Mouse (Mus musculus): Measurements from ENCODE around the gene Tiam2. TPM values are rescaled to one million over a fixed set of nuclear protein-coding genes. Genes with fewer than 3 reads are reported as not detected.

The Tiam2 gene
- polyA plus RNA-seq, 1 experiment from 2014 or later = 2.8 TPM

DNA sequence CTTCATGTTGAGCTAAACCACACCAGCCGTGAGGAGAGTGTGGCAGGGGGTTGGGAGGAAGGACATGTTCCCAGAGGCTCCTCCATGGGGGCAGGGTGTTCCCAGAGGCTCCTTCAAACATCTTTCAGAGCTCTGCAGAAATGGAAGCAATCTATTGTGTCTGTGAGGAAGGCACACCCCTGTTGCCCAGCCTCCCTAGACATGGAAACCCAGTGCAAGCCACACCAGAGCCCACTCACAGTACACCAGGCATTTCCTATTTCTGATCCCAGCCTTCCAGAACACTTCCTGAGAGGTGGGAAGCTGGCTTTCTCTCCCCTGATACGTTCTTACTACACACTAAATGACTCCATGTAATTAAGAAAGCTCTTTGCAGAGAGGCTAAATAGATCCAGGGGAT is 20.4 kb upstream of the Tiam2 start:
- no peak for DNase-seq (ENCODE audit: low spot score)
- H3K4me3 ChIP-seq (ENCODE audit: low read depth, low read length) = no peak overlapping the region
- no peak overlapping the region for H3K27ac ChIP-seq (ENCODE audit: low read depth, low read length)
- H3K4me1 ChIP-seq (replicated peaks; ENCODE audit: control insufficient read depth, insufficient read depth, low read length) = no peaks in the 10 kb centered on the region
- no peaks in the 10 kb centered on the region for H3K27me3 ChIP-seq (replicated peaks; ENCODE audit: control insufficient read depth, insufficient read depth, low read length)
- no peak overlapping the region for H3K4me2 ChIP-seq
- no peaks in the 10 kb centered on the region for H3K9me3 ChIP-seq (ENCODE audit: control insufficient read depth, low read length)
- no peak overlapping the region for H3K9ac ChIP-seq (ENCODE audit: low read depth, low read length)
- no peak for ATAC-seq (replicated peaks; ENCODE audit: low FRiP score)
- WGBS = 43% methylated on average over 2 of the region's 2 CpGs
- no peaks in the 10 kb centered on the region for H3K36me3 ChIP-seq (ENCODE audit: control insufficient read depth, insufficient read depth, low read length)

DNA sequence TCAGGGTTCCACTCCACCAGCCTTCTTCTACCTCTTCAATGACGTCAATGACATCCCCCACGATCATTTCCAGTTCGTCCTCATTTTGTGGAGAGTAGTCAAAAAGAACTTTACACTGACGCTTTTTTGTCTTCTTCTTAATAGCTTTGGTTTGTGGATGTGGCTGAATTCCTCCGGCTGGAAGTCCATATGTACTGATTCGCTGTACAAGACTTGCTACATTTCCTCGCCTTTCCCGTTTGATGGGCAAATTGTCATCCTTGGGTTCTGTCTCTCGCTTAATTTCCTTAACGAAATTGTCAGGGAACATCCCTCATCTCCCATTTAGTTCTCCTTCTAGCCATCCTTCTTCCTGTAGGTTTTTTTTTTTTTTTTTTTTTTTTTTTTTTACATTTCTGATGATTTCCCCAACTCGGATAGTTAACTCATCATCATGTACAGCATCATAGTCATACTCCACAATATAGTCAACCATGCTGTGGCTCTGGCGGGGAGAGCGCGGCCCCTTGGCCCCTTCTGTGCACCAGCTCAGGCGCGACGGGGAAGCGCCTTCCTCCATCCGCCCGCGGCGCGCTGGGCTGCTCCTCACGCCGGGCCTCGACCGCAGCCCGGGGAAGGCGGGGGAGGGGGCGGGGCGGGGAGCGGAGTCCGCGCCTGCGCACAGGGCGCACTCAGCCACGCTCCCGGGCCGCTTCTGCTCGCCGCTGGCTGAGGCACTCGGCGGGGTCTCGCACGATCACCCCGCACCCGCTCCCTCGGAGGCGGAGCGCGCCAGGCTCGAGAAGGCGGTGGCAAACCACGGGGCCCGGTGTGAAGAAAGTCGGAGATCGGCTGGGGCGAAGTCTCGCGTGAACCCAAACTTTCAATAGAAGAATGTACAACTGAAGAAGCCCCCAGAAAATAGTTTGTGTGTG is 12.4 kb upstream of the Tiam2 start:
- peak; percentile 97 for ATAC-seq (replicated peaks; ENCODE audit: low FRiP score)
- Histone ChIP-seq H3K4me3 (ENCODE audit: low read depth, low read length) (peak overlapping the region; percentile 43), H3K9ac (ENCODE audit: low read depth, low read length) (peak overlapping the region; percentile 64), H3K4me2 (peak overlapping the region; percentile 68), H3K27ac (ENCODE audit: low read depth, low read length) (no peak overlapping the region), H3K4me1 (replicated peaks; ENCODE audit: control insufficient read depth, insufficient read depth, low read length) (no peaks in the 10 kb centered on the region), H3K9me3 (ENCODE audit: control insufficient read depth, low read length) (no peaks in the 10 kb centered on the region), H3K27me3 (replicated peaks; ENCODE audit: control insufficient read depth, insufficient read depth, low read length) (no peaks in the 10 kb centered on the region), H3K36me3 (ENCODE audit: control insufficient read depth, insufficient read depth, low read length) (no peaks in the 10 kb centered on the region)
- WGBS = 7% methylated on average over 60 of the region's 60 CpGs
- peak; percentile 84 for DNase-seq (ENCODE audit: low spot score)

DNA sequence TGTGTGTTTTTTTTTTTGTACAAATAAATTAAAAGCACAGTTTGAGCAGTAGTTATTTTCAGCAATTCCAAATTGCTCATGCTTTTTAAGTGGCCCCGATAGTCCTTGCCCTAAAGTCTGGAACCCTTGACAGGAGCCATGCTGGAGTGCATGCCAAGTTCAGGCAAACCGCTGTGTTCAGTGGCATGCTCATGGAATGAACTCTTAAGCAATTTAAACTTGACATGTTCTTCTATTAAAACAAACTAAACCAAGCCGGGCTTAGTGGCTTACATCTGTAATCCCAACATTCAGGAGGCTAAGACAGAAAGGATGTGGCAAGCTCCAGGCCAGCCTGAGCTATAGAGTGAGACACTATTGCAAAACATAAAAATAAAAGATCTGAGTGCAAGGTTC is 11.8 kb upstream of the Tiam2 start:
- peak overlapping the region; percentile 64 for H3K9ac ChIP-seq (ENCODE audit: low read depth, low read length)
- peak overlapping the region; percentile 43 for H3K4me3 ChIP-seq (ENCODE audit: low read depth, low read length)
- peak overlapping the region; percentile 68 for H3K4me2 ChIP-seq
- no peaks in the 10 kb centered on the region for H3K36me3 ChIP-seq (ENCODE audit: control insufficient read depth, insufficient read depth, low read length)
- H3K4me1 ChIP-seq (replicated peaks; ENCODE audit: control insufficient read depth, insufficient read depth, low read length) = no peaks in the 10 kb centered on the region
- ATAC-seq (replicated peaks; ENCODE audit: low FRiP score) (0 out of 2 replicates have a peak, but pooled peaks have one; percentile 13), DNase-seq (ENCODE audit: low spot score) (no peak)
- 38% methylated on average over 3 of the region's 3 CpGs for WGBS
- H3K27ac ChIP-seq (ENCODE audit: low read depth, low read length) = no peak overlapping the region
- H3K9me3 ChIP-seq (ENCODE audit: control insufficient read depth, low read length) = no peaks in the 10 kb centered on the region
- no peaks in the 10 kb centered on the region for H3K27me3 ChIP-seq (replicated peaks; ENCODE audit: control insufficient read depth, insufficient read depth, low read length)

GRCm38 (mm10) chr17:3315581-3315980 is 10.8 kb upstream of the Tiam2 start:
- Histone ChIP-seq H3K27ac (ENCODE audit: low read depth, low read length) (no peak overlapping the region), H3K4me2 (no peak overlapping the region), H3K4me1 (replicated peaks; ENCODE audit: control insufficient read depth, insufficient read depth, low read length) (no peaks in the 10 kb centered on the region), H3K27me3 (replicated peaks; ENCODE audit: control insufficient read depth, insufficient read depth, low read length) (no peaks in the 10 kb centered on the region), H3K4me3 (ENCODE audit: low read depth, low read length) (no peak overlapping the region), H3K36me3 (ENCODE audit: control insufficient read depth, insufficient read depth, low read length) (no peaks in the 10 kb centered on the region), H3K9me3 (ENCODE audit: control insufficient read depth, low read length) (no peaks in the 10 kb centered on the region), H3K9ac (ENCODE audit: low read depth, low read length) (no peak overlapping the region)
- WGBS = 79% methylated on average over 4 of the region's 4 CpGs
- DNase-seq (ENCODE audit: low spot score) = no peak
- ATAC-seq (replicated peaks; ENCODE audit: low FRiP score) = no peak

DNA sequence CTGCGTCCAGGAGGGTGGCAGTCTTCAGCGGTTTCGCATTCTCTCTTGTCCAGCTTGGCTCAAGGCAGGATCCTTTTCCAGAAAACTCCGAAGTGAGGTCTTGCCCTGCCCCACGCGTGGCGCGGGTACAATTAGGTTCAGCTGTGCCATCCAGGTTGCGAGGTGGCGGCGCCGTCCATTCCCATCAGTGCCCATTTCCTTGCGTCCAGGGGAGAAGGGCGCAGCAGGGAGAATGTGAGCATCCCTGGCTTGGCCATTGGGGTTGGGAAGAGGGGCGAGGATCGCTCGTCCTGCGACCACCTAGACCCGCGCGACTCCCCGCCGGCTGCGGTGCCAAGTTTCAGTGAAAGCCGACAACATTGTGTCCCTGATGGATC is 518 bp downstream of the Tiam2 start:
- peaks cover 23% of the 10 kb centered on the region for H3K27me3 ChIP-seq (replicated peaks; ENCODE audit: control insufficient read depth, insufficient read depth, low read length)
- peak overlapping the region; percentile 43; the same call in 1 of the 2 replicates for H3K9ac ChIP-seq (ENCODE audit: low read depth, low read length)
- peak overlapping the region; percentile 63 for H3K4me3 ChIP-seq (ENCODE audit: low read depth, low read length)
- peak overlapping the region; percentile 97 for H3K4me2 ChIP-seq
- 2% methylated on average over 25 of the region's 25 CpGs for WGBS
- no peaks in the 10 kb centered on the region for H3K36me3 ChIP-seq (ENCODE audit: control insufficient read depth, insufficient read depth, low read length)
- H3K27ac ChIP-seq (ENCODE audit: low read depth, low read length) = no peak overlapping the region
- H3K4me1 ChIP-seq (replicated peaks; ENCODE audit: control insufficient read depth, insufficient read depth, low read length) = no peaks in the 10 kb centered on the region; the same call in 1 of the 2 replicates
- 0 out of 2 replicates have a peak, but pooled peaks cover 2% of the 10 kb centered on the region for H3K9me3 ChIP-seq (ENCODE audit: control insufficient read depth, low read length)
- peak; percentile 42 for DNase-seq (ENCODE audit: low spot score)
- peak; percentile 25; the same call in 1 of the 2 replicates for ATAC-seq (replicated peaks; ENCODE audit: low FRiP score)

GRCm38 (mm10) chr17:3327335-3327734 is 962 bp downstream of the Tiam2 start:
- no peak overlapping the region for H3K27ac ChIP-seq (ENCODE audit: low read depth, low read length)
- DNase-seq (ENCODE audit: low spot score) (no peak), ATAC-seq (replicated peaks; ENCODE audit: low FRiP score) (no peak)
- no peak overlapping the region for H3K9ac ChIP-seq (ENCODE audit: low read depth, low read length)
- H3K4me1 ChIP-seq (replicated peaks; ENCODE audit: control insufficient read depth, insufficient read depth, low read length) = no peaks in the 10 kb centered on the region; the same call in 1 of the 2 replicates
- peak overlapping the region; percentile 63 for H3K4me3 ChIP-seq (ENCODE audit: low read depth, low read length)
- peak overlapping the region; percentile 97 for H3K4me2 ChIP-seq
- 7% methylated on average over 14 of the region's 14 CpGs for WGBS
- H3K36me3 ChIP-seq (ENCODE audit: control insufficient read depth, insufficient read depth, low read length) = no peaks in the 10 kb centered on the region
- peaks cover 23% of the 10 kb centered on the region for H3K27me3 ChIP-seq (replicated peaks; ENCODE audit: control insufficient read depth, insufficient read depth, low read length)
- 0 out of 2 replicates have a peak, but pooled peaks cover 2% of the 10 kb centered on the region for H3K9me3 ChIP-seq (ENCODE audit: control insufficient read depth, low read length)

DNA sequence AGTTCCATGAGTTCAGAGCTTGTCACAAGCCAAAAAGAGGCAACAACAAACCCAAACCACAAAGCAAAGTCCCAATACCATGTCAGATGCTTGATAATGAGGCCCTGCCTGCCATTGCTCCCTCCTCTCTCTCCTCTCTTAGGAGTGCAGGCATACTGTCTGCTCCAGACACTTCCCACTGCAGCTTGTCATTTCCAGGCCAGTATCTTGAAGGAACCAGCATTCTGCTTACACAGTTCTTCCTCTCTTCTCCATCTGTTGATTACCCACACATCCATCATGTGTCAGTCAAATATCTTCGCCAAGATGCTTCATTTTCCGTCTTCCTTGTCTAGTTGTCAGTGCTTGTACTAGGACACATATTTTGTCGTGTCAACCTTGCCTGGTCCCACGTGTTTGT is 2.4 kb downstream of the Tiam2 start:
- H3K4me2 ChIP-seq = no peak overlapping the region
- no peaks in the 10 kb centered on the region; the same call in 1 of the 2 replicates for H3K4me1 ChIP-seq (replicated peaks; ENCODE audit: control insufficient read depth, insufficient read depth, low read length)
- H3K27ac ChIP-seq (ENCODE audit: low read depth, low read length) = no peak overlapping the region
- H3K27me3 ChIP-seq (replicated peaks; ENCODE audit: control insufficient read depth, insufficient read depth, low read length) = peaks cover 23% of the 10 kb centered on the region
- H3K9me3 ChIP-seq (ENCODE audit: control insufficient read depth, low read length) = 0 out of 2 replicates have a peak, but pooled peaks cover 2% of the 10 kb centered on the region
- H3K9ac ChIP-seq (ENCODE audit: low read depth, low read length) = no peak overlapping the region
- no peak overlapping the region for H3K4me3 ChIP-seq (ENCODE audit: low read depth, low read length)
- ATAC-seq (replicated peaks; ENCODE audit: low FRiP score) (no peak), DNase-seq (ENCODE audit: low spot score) (no peak)
- 61% methylated on average over 4 of the region's 4 CpGs for WGBS
- no peaks in the 10 kb centered on the region for H3K36me3 ChIP-seq (ENCODE audit: control insufficient read depth, insufficient read depth, low read length)

DNA sequence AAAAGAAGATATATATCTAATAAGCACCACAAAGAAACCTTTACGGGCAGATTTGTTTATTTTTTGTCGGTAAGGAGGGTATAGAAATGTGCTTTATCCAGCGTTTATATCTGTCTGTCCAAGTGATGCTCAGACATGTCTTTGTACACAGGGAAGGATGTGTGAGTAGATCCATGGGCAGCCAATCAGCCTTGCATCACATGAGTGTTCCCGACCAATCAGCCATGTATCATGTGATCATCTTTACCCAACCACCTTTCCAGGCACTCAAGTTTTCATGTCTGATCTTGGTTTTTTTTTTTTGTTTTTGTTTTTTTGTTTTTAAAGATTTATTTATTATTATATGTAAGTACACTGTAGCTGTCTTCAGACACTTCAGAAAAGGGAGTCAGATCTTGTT is 3.1 kb downstream of the Tiam2 start:
- 0 out of 2 replicates have a peak, but pooled peaks cover 2% of the 10 kb centered on the region for H3K9me3 ChIP-seq (ENCODE audit: control insufficient read depth, low read length)
- H3K36me3 ChIP-seq (ENCODE audit: control insufficient read depth, insufficient read depth, low read length) = no peaks in the 10 kb centered on the region
- ATAC-seq (replicated peaks; ENCODE audit: low FRiP score) = no peak
- no peak overlapping the region for H3K27ac ChIP-seq (ENCODE audit: low read depth, low read length)
- 90% methylated on average over 4 of the region's 4 CpGs for WGBS
- no peak overlapping the region for H3K4me3 ChIP-seq (ENCODE audit: low read depth, low read length)
- no peak overlapping the region for H3K4me2 ChIP-seq
- no peak for DNase-seq (ENCODE audit: low spot score)
- H3K27me3 ChIP-seq (replicated peaks; ENCODE audit: control insufficient read depth, insufficient read depth, low read length) = peaks cover 23% of the 10 kb centered on the region
- no peaks in the 10 kb centered on the region; the same call in 1 of the 2 replicates for H3K4me1 ChIP-seq (replicated peaks; ENCODE audit: control insufficient read depth, insufficient read depth, low read length)
- H3K9ac ChIP-seq (ENCODE audit: low read depth, low read length) = no peak overlapping the region

Measured in liver, embryonic 11.5 days (tissue).